Mouse (Mus musculus) heart, embryonic 11.5 days (tissue): ENCODE measurements around the gene Ric8b. TPM values are rescaled to one million over a fixed set of nuclear protein-coding genes. Genes with fewer than 3 reads are reported as not detected.
A peak's percentile ranks its signal among the peaks of the same experiment; 100 is the strongest.

Experiments used
- ATAC-seq: fragments of 200-750 bp; cut with Nextera tagmentation; replicated peaks from 2 replicates; pipeline ENCODE4 v1.8.0; 2017; ENCODE audit warnings: moderate library complexity; ENCODE audit not compliant: insufficient number of reproducible peaks, low FRiP score, low TSS enrichment
- H3K27ac ChIP-seq: fragments of 300-500 bp; sonication (generic); 2 replicates; pipeline ENCODE4 v1.5.1; 2014; ENCODE audit warnings: mild to moderate bottlenecking, low read depth, low read length
- H3K27me3 ChIP-seq: fragments of 300-500 bp; sonication (generic); 2 replicates; pipeline ENCODE4 v1.6.1; 2014; ENCODE audit warnings: mild to moderate bottlenecking, low read length, mixed read lengths; ENCODE audit not compliant: control insufficient read depth, insufficient read depth
- H3K36me3 ChIP-seq: fragments of 300-500 bp; sonication (generic); 2 replicates; pipeline ENCODE4 v1.6.1; 2014; ENCODE audit warnings: mild to moderate bottlenecking, low read length, moderate library complexity, mixed read lengths; ENCODE audit not compliant: control insufficient read depth, insufficient read depth
- H3K4me1 ChIP-seq: fragments of 300-500 bp; sonication (generic); 2 replicates; pipeline ENCODE4 v1.6.1; 2014; ENCODE audit warnings: low read length; ENCODE audit not compliant: control insufficient read depth, insufficient read depth
- H3K4me2 ChIP-seq: fragments of 300-500 bp; sonication (generic); 2 replicates; pipeline ENCODE4 v1.6.1; 2014; ENCODE audit warnings: mild to moderate bottlenecking, moderate library complexity
- H3K4me3 ChIP-seq: fragments of 300-500 bp; sonication (generic); 2 replicates; pipeline ENCODE4 v1.5.1; 2014; ENCODE audit warnings: low read depth, low read length
- H3K9ac ChIP-seq: fragments of 300-500 bp; sonication (generic); 2 replicates; pipeline ENCODE4 v1.6.1; 2014; ENCODE audit warnings: mild to moderate bottlenecking, low read depth, low read length, moderate library complexity
- H3K9me3 ChIP-seq: fragments of 300-500 bp; sonication (generic); replicated peaks from 2 replicates; pipeline ENCODE4 v1.6.1; 2016; ENCODE audit warnings: low read length; ENCODE audit not compliant: control insufficient read depth
- WGBS: fragments of 180-500 bp; shearing (Covaris S2); extraction: QIAGEN DNeasy Blood & Tissue Kit; methylation state at CpG from one replicate; pipeline ENCODE4 v1.1.7; 2014; ENCODE audit not compliant: insufficient replicate concordance; 5-methylcytosine and 5-hydroxymethylcytosine counted together
- polyA plus RNA-seq: library from polyadenylated mRNA; unstranded; fragments of >200 nt; fragmentation: Nextera tagmentation; extraction: Ambion mirVana; gene quantifications from 2 replicates; pipeline ENCODE4 v1.2.1, GENCODE M21; 2014

The Ric8b gene
- polyA plus RNA-seq, 1 experiment from 2014 or later: 17.1 TPM

DNA sequence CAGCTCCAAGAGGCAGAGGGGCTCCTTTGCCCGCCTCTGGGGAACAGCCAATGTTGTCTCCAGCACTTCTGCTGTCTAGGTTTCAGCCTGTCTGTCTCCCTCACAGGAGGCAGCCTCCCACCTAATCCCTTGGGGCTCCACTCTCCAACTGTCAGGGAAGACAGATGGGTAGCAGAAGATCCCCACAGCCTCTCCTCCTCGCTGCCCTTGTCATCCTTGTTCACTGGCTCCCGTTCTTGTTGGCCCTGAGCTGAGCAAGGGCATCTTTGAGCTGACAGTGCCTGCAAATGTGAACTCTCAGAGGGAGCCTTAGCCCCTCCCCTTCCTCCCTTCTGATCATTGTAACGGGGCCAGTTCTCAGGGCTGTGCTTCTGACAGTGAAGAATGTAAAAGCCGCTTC is 13.7 kb upstream of the Ric8b start:
- H3K27ac ChIP-seq: no peak overlapping the region
- no peaks in the 10 kb centered on the region for H3K27me3 ChIP-seq
- WGBS: 1% methylated on average over 5 of the region's 5 CpGs
- peaks cover 18% of the 10 kb centered on the region for H3K4me1 ChIP-seq
- H3K4me2 ChIP-seq: peak overlapping the region; percentile 50
- H3K9ac ChIP-seq: peak overlapping the region; percentile 28; the same call in 1 of the 2 replicates
- H3K36me3 ChIP-seq: no peaks in the 10 kb centered on the region
- no peak for ATAC-seq
- no peaks in the 10 kb centered on the region for H3K9me3 ChIP-seq
- no peak overlapping the region for H3K4me3 ChIP-seq

DNA sequence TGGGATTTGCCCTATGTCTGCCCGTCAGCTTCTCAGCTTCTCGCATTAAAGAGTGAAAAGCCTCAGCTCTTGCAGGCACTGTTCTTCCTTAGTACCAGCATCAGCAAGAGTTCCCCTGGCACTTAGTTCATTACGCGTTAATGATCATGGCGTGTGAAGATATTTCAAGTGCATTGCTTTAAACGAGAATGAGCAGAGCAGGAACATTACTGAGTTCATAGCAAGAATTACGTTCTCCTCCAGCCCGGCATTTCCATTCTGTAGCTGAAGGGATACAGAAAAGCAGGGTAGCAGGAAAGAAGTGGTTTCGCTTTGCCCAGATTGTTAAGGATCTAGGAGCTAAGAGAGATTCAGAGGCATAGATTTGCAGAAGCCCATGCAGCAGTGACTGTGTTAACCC is 10.5 kb upstream of the Ric8b start:
- Histone ChIP-seq H3K4me1 (peaks cover 11% of the 10 kb centered on the region), H3K4me2 (no peak overlapping the region), H3K4me3 (no peak overlapping the region), H3K27me3 (no peaks in the 10 kb centered on the region), H3K36me3 (no peaks in the 10 kb centered on the region), H3K9ac (no peak overlapping the region), H3K9me3 (no peaks in the 10 kb centered on the region), H3K27ac (no peak overlapping the region)
- WGBS: 79% methylated on average over 9 of the region's 9 CpGs
- no peak for ATAC-seq

DNA sequence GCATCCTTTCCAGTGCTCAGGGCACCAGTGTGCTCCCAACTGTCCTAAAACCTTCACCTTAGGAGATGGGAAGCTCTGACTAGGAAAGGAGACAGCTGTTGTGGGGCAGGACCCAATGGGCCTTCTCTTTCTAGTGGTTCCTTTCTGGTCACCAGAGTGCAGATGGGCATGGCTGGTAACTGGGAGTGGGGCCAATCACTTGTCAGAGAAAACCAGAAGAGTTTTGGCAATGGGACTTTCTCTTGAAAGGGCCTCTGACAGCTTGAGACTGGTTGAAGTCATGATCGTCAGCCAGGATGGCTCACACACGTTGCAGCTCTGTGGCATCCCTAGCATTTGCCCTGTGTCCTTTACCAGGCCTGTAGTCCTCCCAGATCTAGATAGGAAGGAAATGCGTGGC is 9.4 kb upstream of the Ric8b start:
- Histone ChIP-seq H3K27me3 (no peaks in the 10 kb centered on the region), H3K4me1 (peaks cover 11% of the 10 kb centered on the region), H3K9ac (no peak overlapping the region), H3K36me3 (no peaks in the 10 kb centered on the region), H3K27ac (no peak overlapping the region), H3K4me3 (no peak overlapping the region), H3K4me2 (no peak overlapping the region), H3K9me3 (no peaks in the 10 kb centered on the region)
- WGBS: 86% methylated on average over 3 of the region's 3 CpGs
- ATAC-seq: no peak

DNA sequence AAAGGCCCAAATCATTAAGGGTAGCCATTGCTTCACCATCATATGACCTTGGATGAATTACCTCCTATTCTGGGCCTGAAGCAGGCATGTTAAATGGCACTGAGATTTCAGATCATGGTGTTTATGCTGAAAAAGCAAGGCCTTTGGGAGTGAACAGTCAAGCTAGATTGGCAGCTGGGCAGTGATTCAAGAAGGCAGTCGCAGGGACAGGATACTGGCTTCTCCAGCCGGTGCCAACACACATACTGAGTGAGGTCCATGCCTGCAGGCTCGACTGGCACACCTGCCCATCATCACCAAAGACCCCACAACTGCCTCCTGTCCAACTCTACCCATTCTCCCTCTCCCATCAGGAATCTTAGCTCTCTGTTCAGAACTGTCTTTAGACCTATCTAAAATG is 8.9 kb upstream of the Ric8b start:
- WGBS: 81% methylated on average over 3 of the region's 3 CpGs
- peaks cover 7% of the 10 kb centered on the region for H3K4me1 ChIP-seq
- H3K36me3 ChIP-seq: no peaks in the 10 kb centered on the region
- no peaks in the 10 kb centered on the region for H3K9me3 ChIP-seq
- H3K9ac ChIP-seq: no peak overlapping the region
- no peak overlapping the region for H3K4me2 ChIP-seq
- H3K4me3 ChIP-seq: no peak overlapping the region
- no peaks in the 10 kb centered on the region for H3K27me3 ChIP-seq
- H3K27ac ChIP-seq: no peak overlapping the region
- no peak for ATAC-seq

DNA sequence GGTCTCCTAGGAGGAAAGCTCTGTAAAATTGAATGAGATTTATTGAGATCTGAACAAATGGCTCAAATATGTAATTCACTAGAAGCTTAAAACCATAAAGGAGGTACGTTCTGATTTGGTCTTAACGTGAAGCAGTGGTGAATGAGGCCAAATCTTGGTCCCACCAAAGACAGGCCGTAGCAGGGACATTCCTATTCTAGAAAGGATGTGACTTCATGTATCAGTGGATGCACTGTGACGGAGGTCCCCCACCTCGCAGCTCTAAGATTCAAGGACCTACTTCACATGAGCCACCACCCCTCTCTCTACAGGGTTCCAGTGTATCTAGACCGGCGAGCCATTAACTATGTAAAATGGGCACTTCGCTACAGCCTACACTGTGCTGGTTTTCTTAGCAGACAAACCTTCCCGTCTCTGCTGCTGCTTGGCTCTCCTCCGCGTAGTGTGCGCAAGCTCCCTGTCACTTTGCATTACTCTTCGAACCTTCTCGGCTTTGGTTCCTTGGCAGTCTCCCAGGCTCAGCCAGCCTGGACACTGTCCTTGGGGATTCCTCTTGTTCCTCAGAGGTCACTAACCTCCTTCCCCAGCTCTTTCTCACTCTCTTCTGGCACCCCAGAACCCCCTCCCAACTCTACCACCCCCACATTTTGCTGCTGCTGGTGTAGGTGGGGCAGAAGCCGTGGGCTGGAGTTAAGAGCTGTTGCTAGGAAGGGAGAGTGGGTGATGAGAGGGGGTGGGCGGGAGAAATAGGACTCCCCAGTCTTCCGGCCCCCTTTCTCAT is 8.2 kb upstream of the Ric8b start:
- no peak overlapping the region for H3K9ac ChIP-seq
- no peaks in the 10 kb centered on the region; the same call in 1 of the 2 replicates for H3K4me1 ChIP-seq
- no peak for ATAC-seq

DNA sequence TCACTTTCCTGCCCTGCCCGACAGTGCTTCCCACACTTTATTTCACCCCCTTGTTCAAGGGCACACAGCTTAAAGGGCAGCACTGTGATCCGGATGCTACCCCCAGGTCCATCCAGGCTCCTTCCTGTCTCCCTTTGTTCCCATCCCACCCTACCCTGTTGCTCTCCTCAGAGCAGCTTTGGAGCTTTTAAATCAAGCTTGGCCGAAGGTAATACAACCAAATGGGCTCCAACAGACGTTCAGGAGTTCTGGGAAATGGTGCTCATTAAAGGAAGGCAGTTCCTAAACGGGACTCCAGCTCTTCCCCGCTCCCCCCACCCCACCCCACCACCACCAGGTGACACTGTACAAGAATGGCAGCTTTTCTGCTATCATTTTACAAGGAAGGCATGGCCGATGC is 7.2 kb upstream of the Ric8b start:
- Histone ChIP-seq H3K4me2 (no peak overlapping the region), H3K9me3 (no peaks in the 10 kb centered on the region), H3K4me1 (no peaks in the 10 kb centered on the region), H3K27me3 (no peaks in the 10 kb centered on the region), H3K27ac (no peak overlapping the region), H3K36me3 (no peaks in the 10 kb centered on the region), H3K9ac (no peak overlapping the region), H3K4me3 (no peak overlapping the region)
- WGBS: 45% methylated on average over 7 of the region's 7 CpGs
- ATAC-seq: no peak

More for the DNA sequence above, 8.2 kb upstream of the Ric8b start:
- H3K27me3 ChIP-seq: no peaks in the 10 kb centered on the region
- H3K36me3 ChIP-seq: no peaks in the 10 kb centered on the region
- H3K9me3 ChIP-seq: no peaks in the 10 kb centered on the region
- WGBS: 71% methylated on average over 17 of the region's 17 CpGs
- no peak overlapping the region for H3K27ac ChIP-seq
- H3K4me3 ChIP-seq: no peak overlapping the region
- H3K4me2 ChIP-seq: peak overlapping the region; percentile 22

DNA sequence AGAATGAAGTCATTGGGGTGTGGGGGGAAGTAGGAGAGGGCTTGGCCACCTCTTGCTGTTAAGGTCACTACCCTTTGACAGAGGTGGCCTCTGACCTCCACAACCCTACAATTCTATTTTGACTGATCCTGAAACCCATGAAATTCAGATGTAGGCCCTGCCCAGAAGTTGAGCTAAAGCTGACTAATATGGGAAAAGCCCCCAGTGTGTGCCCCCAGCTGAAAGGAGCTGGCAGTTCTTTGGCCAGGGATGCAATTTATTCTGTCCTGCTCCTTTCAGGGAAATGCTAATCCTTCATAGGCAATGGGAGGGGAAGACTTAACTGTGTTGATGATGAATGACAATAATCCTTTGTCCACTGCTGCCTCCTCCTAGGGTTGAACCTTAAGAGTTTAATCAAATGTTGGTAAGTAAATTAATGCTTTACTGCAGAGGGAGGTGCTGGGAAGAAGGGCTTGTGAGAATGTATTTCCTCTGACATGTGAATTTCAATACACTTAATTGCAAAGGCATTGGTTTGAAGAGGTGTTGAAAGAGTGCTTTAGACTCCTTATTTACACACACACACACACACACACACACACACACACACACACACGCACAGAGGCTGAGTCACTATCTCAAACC is 6.5 kb upstream of the Ric8b start:
- Histone ChIP-seq H3K4me3 (no peak overlapping the region), H3K27ac (no peak overlapping the region), H3K9me3 (no peaks in the 10 kb centered on the region), H3K4me2 (no peak overlapping the region), H3K4me1 (no peaks in the 10 kb centered on the region), H3K36me3 (no peaks in the 10 kb centered on the region), H3K27me3 (no peaks in the 10 kb centered on the region), H3K9ac (no peak overlapping the region)
- no peak for ATAC-seq
- 67% methylated on average over 1 of the region's 1 CpGs for WGBS

DNA sequence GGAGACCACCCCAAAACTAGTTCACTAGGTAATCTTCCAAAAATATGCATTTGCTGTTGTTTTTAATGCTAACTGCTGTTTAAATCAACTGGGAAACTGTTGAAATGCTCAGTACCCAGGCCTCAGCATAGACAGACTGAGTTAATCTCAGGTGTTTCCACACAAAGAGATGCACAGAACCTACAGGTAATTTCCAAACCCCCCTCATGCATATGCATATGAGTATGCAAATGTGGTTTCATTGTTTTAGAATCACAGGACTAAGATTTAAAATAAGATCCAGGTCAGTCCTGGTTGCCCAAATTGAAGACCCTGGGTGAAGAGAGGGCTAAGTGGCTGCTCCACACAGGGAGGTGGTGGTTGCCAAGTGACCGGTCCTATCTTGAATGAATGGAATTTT is 4.3 kb upstream of the Ric8b start:
- no peak overlapping the region for H3K9ac ChIP-seq
- H3K4me2 ChIP-seq: no peak overlapping the region
- H3K9me3 ChIP-seq: no peaks in the 10 kb centered on the region
- 53% methylated on average over 1 of the region's 1 CpGs for WGBS
- H3K27me3 ChIP-seq: no peaks in the 10 kb centered on the region
- no peak for ATAC-seq
- peaks cover 2% of the 10 kb centered on the region; the same call in 1 of the 2 replicates for H3K4me1 ChIP-seq
- no peaks in the 10 kb centered on the region for H3K36me3 ChIP-seq
- H3K27ac ChIP-seq: no peak overlapping the region
- H3K4me3 ChIP-seq: no peak overlapping the region

DNA sequence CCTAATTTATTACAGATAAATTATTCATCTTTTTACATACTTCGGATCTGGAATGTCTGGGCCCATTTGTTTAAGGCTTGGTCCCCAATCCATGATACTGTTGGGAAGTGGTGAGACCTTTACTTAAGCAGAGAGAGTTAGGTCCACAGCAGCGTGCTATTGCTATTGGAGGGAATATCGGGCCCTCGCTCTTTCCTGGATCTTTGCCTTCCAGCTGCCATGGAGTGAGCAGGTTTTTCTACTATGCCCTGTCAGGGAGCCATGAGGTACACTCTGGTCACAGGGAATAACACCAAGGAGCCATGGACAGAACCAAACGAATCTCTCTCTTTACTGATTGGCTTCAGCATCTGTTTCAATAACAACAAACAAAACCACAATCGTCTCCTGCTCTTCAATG is 1.9 kb upstream of the Ric8b start:
- H3K9me3 ChIP-seq: no peaks in the 10 kb centered on the region
- ATAC-seq: no peak
- no peak overlapping the region for H3K4me3 ChIP-seq
- no peak overlapping the region for H3K9ac ChIP-seq
- peaks cover 8% of the 10 kb centered on the region for H3K4me1 ChIP-seq
- WGBS: 85% methylated on average over 6 of the region's 6 CpGs
- no peak overlapping the region for H3K27ac ChIP-seq
- no peaks in the 10 kb centered on the region for H3K27me3 ChIP-seq
- no peak overlapping the region for H3K4me2 ChIP-seq
- H3K36me3 ChIP-seq: no peaks in the 10 kb centered on the region
